Mouse (Mus musculus) ES-E14 (cell line): ENCODE data around the gene Epsti1. TPM values are rescaled to one million over a fixed set of nuclear protein-coding genes. Genes with fewer than 3 reads are reported as not detected.

ENCODE experiments used
- DNase-seq: peaks from one replicate; pipeline ENCODE4 v3.0.0-alpha.2; 2013; ENCODE audit warnings: low read depth, low spot score
- H3K27ac ChIP-seq: 2 replicates; pipeline ENCODE4 v1.5.1; 2012; ENCODE audit warnings: low read depth, mild to moderate bottlenecking, low read length, moderate library complexity, mixed read lengths; ENCODE audit not compliant: poor library complexity, insufficient read depth, severe bottlenecking
- H3K36me3 ChIP-seq: 2 replicates; pipeline ENCODE4 v1.6.1; 2012; ENCODE audit warnings: mild to moderate bottlenecking, low read length, moderate library complexity, mixed read lengths; ENCODE audit not compliant: control insufficient read depth, poor library complexity, insufficient read depth, severe bottlenecking
- H3K4me1 ChIP-seq, 2 experiments: fragments of 150-350 bp in 1 of 2; sonication (generic) in 1 of 2; 2 replicates each; pipeline ENCODE4 v1.6.1; 2012; ENCODE audit warnings: low read length in 2 of 2, mild to moderate bottlenecking in 1 of 2, mixed read lengths in 1 of 2; ENCODE audit not compliant: control insufficient read depth in 2 of 2, insufficient read depth in 2 of 2, poor library complexity in 1 of 2
- H3K4me3 ChIP-seq, 2 experiments: fragments of 150-350 bp in 1 of 2; sonication (generic) in 1 of 2; 2 replicates each; pipeline ENCODE4 v1.5.1; 2012; ENCODE audit warnings: low read length in 2 of 2, low read depth in 1 of 2, mild to moderate bottlenecking in 1 of 2, mixed read lengths in 1 of 2; ENCODE audit not compliant: insufficient read depth in 1 of 2, poor library complexity in 1 of 2, severe bottlenecking in 1 of 2
- H3K9ac ChIP-seq: 2 replicates; pipeline ENCODE4 v1.6.1; 2012; ENCODE audit warnings: low read depth, mild to moderate bottlenecking, low read length, mixed read lengths; ENCODE audit not compliant: poor library complexity, insufficient read depth, severe bottlenecking
- H3K9me3 ChIP-seq: fragments of 150-350 bp; sonication (generic); 2 replicates; pipeline ENCODE4 v1.6.1; 2012; ENCODE audit warnings: low read depth, mild to moderate bottlenecking, low read length; ENCODE audit not compliant: control insufficient read depth, insufficient read depth
- CHD2 ChIP-seq: IDR thresholded peaks from 2 replicates; pipeline ENCODE4 v1.6.1; 2014; ENCODE audit warnings: mild to moderate bottlenecking, low read depth, low read length, inconsistent platforms
- HCFC1 ChIP-seq: IDR thresholded peaks from 2 replicates; pipeline ENCODE4 v1.6.1; 2012; ENCODE audit warnings: low read length, inconsistent platforms, borderline replicate concordance; ENCODE audit not compliant: insufficient read depth
- MAFK ChIP-seq: IDR thresholded peaks from 2 replicates; pipeline ENCODE4 v1.6.1; 2014; ENCODE audit warnings: mild to moderate bottlenecking, low read depth, low read length, inconsistent platforms; ENCODE audit not compliant: insufficient read depth
- ZC3H11A ChIP-seq: IDR thresholded peaks from 2 replicates; pipeline ENCODE4 v1.6.1; 2012; ENCODE audit warnings: low read depth, mild to moderate bottlenecking, inconsistent platforms, low read length, borderline replicate concordance
- ZNF384 ChIP-seq: IDR thresholded peaks from 2 replicates; pipeline ENCODE4 v1.6.1; 2012; ENCODE audit warnings: low read depth, low read length, inconsistent platforms
- in situ Hi-C, 2 experiments: fragments of 600-800 bp; cut with MboI; formaldehyde crosslinking; loops; one replicate each; pipeline ENCODE4 v1.15.1; 2025; ENCODE audit warnings: low sequenced_read_pairs in 2 of 2, inconsistent platforms in 1 of 2; ENCODE audit not compliant: unreplicated experiment in 2 of 2
- total RNA-seq: library from RNA; depleted of rRNA; stranded (reverse); fragments of 300-350 nt; gene quantifications from 2 replicates; pipeline ENCODE4 v1.2.3, GENCODE M21; 2012

The Epsti1 gene
- total RNA-seq, 1 experiment = not detected

- Histone ChIP-seq H3K9ac (no peak overlapping the region), H3K4me3 (no peak overlapping the region), H3K36me3 (no peaks in the 10 kb centered on the region), H3K9me3 (no peaks in the 10 kb centered on the region), H3K27ac (no peak overlapping the region), H3K4me1 (no peaks in the 10 kb centered on the region)
- no peak for DNase-seq
- in situ Hi-C loops = loop anchor here in 1 of 2 experiments (25.0 kb wide), 1 partner anchor 788 kb away; no protein-coding TSS in a partner anchor
- no peak for TF ChIP-seq MAFK
- TF ChIP-seq ZC3H11A = no peak
- TF ChIP-seq CHD2 = no peak
- no peak for TF ChIP-seq ZNF384
- no peak for TF ChIP-seq HCFC1
Observed at GRCm38 (mm10) chr14:77925414-77925813, 21.4 kb downstream of the Epsti1 start.

GRCm38 (mm10) chr14:77926718-77927117, 22.7 kb downstream of the Epsti1 start:
- Histone ChIP-seq H3K27ac (no peak overlapping the region), H3K4me1 (no peaks in the 10 kb centered on the region), H3K4me3 (no peak overlapping the region), H3K9ac (no peak overlapping the region), H3K9me3 (no peaks in the 10 kb centered on the region), H3K36me3 (no peaks in the 10 kb centered on the region)
- TF ChIP-seq ZNF384 (no peak), ZC3H11A (0 out of 2 replicates have a peak, but pooled peaks have one; percentile 27), MAFK (no peak), HCFC1 (no peak), CHD2 (no peak)
- peak; percentile 21 for DNase-seq
- in situ Hi-C loops = loop anchor here in 1 of 2 experiments (25.0 kb wide), 1 partner anchor 789 kb away; no protein-coding TSS in a partner anchor

- peak; percentile 41 for DNase-seq
- Histone ChIP-seq H3K4me3 (no peak overlapping the region), H3K4me1 (no peaks in the 10 kb centered on the region), H3K9me3 (no peaks in the 10 kb centered on the region), H3K36me3 (no peaks in the 10 kb centered on the region), H3K27ac (no peak overlapping the region), H3K9ac (no peak overlapping the region)
- TF ChIP-seq HCFC1 = no peak
- TF ChIP-seq ZC3H11A = peak; percentile 30; the same call in 1 of the 2 replicates
- in situ Hi-C loops = loop anchor here in 1 of 2 experiments (25.0 kb wide), 1 partner anchor 791 kb away; no protein-coding TSS in a partner anchor
Observed at GRCm38 (mm10) chr14:77928021-77928420, 24.0 kb downstream of the Epsti1 start.

- H3K4me3 ChIP-seq = no peak overlapping the region
- H3K4me1 ChIP-seq = 0 out of 4 replicates have a peak, but pooled peaks cover 0 to 4% of the 10 kb centered on the region in 2 experiments
- in situ Hi-C loops = loop anchor here in 1 of 2 experiments (25.0 kb wide), 1 partner anchor 791 kb away; no protein-coding TSS in a partner anchor
- TF ChIP-seq ZNF384 (no peak), MAFK (no peak), ZC3H11A (no peak), HCFC1 (no peak), CHD2 (no peak)
- no peak overlapping the region for H3K9ac ChIP-seq
- no peak overlapping the region for H3K27ac ChIP-seq
- no peaks in the 10 kb centered on the region for H3K9me3 ChIP-seq
- DNase-seq = no peak
- no peaks in the 10 kb centered on the region for H3K36me3 ChIP-seq
Observed at GRCm38 (mm10) chr14:77928653-77929052, 24.6 kb downstream of the Epsti1 start.
